Mouse (Mus musculus) olfactory bulb, adult 2 months (tissue): ENCODE results near the gene Cops8.

Experiments used
- CTCF ChIP-seq: fragments of 200-500 bp; IDR thresholded peaks from 2 replicates; pipeline ENCODE4 v1.5.1; 2012; ENCODE audit warnings: low read depth, mild to moderate bottlenecking, low read length, moderate library complexity; ENCODE audit not compliant: insufficient read depth
- POLR2A ChIP-seq: fragments of 200-500 bp; IDR thresholded peaks from 2 replicates; pipeline ENCODE4 v1.6.1; 2012; ENCODE audit warnings: mild to moderate bottlenecking, low read depth, low read length, moderate library complexity; ENCODE audit not compliant: insufficient read depth

- TF ChIP-seq CTCF (0 out of 2 replicates have a peak, but pooled peaks have one; percentile 19), POLR2A (no peak)
These were observed 12.0 kb upstream of the Cops8 start for GRCm38 (mm10) chr1:90590797-90591196.
